Mouse (Mus musculus): ENCODE results near the gene Gm49361.

DNA sequence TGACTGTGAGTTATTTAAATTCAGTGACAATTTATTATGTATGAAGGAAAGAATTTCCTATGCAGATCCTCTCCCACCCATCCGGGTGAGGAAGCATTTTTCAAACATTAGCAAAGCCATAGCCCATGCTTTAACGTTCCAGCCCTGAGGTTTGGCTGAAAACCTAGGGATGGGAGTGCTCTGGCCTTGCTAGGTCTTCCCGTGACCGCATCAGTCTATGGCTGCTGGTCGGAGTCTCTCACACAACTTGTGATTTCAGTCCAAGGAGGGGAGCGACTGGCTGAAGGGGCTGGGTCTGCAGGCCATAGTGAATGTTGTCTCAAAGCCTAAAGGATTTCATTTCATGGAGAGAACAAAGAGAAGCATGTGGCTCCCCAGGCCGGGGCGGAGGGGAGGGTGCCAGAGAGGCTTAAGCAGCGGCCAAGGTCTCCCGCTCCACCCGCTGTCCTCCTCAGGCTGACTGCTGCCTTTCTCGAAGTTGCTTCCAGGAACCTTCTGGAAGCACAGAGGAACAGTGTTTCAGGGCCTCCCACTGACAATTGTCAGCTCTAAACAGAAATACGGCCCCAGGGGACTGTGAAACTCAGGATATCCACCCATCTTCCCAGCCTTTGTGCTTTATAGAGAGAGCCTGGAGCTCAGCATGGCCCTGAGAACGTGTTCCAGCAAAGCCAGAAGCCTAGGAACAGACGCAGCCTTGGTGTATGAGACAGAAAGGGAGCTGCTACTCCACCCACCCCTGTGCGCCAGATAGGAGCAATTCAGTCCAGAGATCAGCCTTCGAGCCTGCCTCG is 38.6 kb downstream of the Gm49361 start:
- TF ChIP-seq POLR2A (IDR thresholded peaks at IDR 0.05; ENCODE audit: low read depth, low read length) = no peak
- no peak for TF ChIP-seq CTCF (IDR thresholded peaks at IDR 0.05; ENCODE audit: extremely low read depth, insufficient read length, insufficient replicate concordance, low read depth, low read length)

All from small intestine, adult 2 months (tissue).